Mouse (Mus musculus): ENCODE results near the gene Nf2. TPM values are rescaled to one million over a fixed set of nuclear protein-coding genes. Genes with fewer than 3 reads are reported as not detected.
A peak's percentile ranks its signal among the peaks of the same experiment; 100 is the strongest.

Nf2 gene
- polyA plus RNA-seq (2012; rRNA removed), result 50.8 and 56.1 TPM in 2 replicates

- DNase-seq, result peak; percentile 96
- no peaks in the 10 kb centered on the region for H3K27me3 ChIP-seq (ENCODE audit: control insufficient read depth, insufficient read depth, low read length)
- peak within 1 kb of the TSS; percentile 6; the same call in 1 of the 2 replicates for H3K27ac ChIP-seq (ENCODE audit: control insufficient read depth, insufficient read depth, low read length)
- WGBS, result under 1% methylated on average over 60 of the region's 60 CpGs
- H3K4me3 ChIP-seq (ENCODE audit: control insufficient read depth, insufficient read depth, low read length), result peak within 1 kb of the TSS; percentile 92
- TF ChIP-seq CTCF (IDR thresholded peaks at IDR 0.05; ENCODE audit: borderline replicate concordance, control insufficient read depth, extremely low read depth, insufficient read depth, low read length, poor library complexity) (no peak), POLR2A (IDR thresholded peaks at IDR 0.05; ENCODE audit: control insufficient read depth, extremely low read depth, insufficient read depth, low read length, poor library complexity) (peak; percentile 66; the same call in 1 of the 2 replicates)
- H3K4me1 ChIP-seq (replicated peaks; ENCODE audit: control insufficient read depth, insufficient read depth, low read length), result peaks cover 2% of the 10 kb centered on the region; the same call in 1 of the 2 replicates
- H3K36me3 ChIP-seq (ENCODE audit: control insufficient read depth, insufficient read depth, low read length), result no peaks in the 10 kb centered on the region
Observed at GRCm38 (mm10) chr11:4849258-4849943, at the start of gene Nf2. Nf2 (minus strand) TSS chr11:4849536.

GRCm38 (mm10) chr11:4894848-4895816, 45.8 kb upstream of the Nf2 start, which contains the start of gene Thoc5:
Thoc5 (plus strand) TSS chr11:4895320.
- peak within 1 kb of the TSS; percentile 65 for H3K27ac ChIP-seq (ENCODE audit: control insufficient read depth, insufficient read depth, low read length)
- no peak; the same call in 1 of the 2 replicates for TF ChIP-seq CTCF (IDR thresholded peaks at IDR 0.05; ENCODE audit: borderline replicate concordance, control insufficient read depth, extremely low read depth, insufficient read depth, low read length, poor library complexity)
- peak; percentile 68 for TF ChIP-seq POLR2A (IDR thresholded peaks at IDR 0.05; ENCODE audit: control insufficient read depth, extremely low read depth, insufficient read depth, low read length, poor library complexity)
- peaks cover 6% of the 10 kb centered on the region for H3K4me1 ChIP-seq (replicated peaks; ENCODE audit: control insufficient read depth, insufficient read depth, low read length)
- H3K36me3 ChIP-seq (ENCODE audit: control insufficient read depth, insufficient read depth, low read length), result peaks cover 4% of the 10 kb centered on the region; the same call in 1 of the 2 replicates
- peak within 1 kb of the TSS; percentile 62 for H3K4me3 ChIP-seq (ENCODE audit: control insufficient read depth, insufficient read depth, low read length)
- DNase-seq, result peak; percentile 79
- no peaks in the 10 kb centered on the region for H3K27me3 ChIP-seq (ENCODE audit: control insufficient read depth, insufficient read depth, low read length)
- 2% methylated on average over 52 of the region's 52 CpGs for WGBS

GRCm38 (mm10) chr11:4886987-4887386, 37.7 kb upstream of the Nf2 start:
- H3K27me3 ChIP-seq (ENCODE audit: control insufficient read depth, insufficient read depth, low read length), result no peaks in the 10 kb centered on the region
- 97% methylated on average over 3 of the region's 3 CpGs for WGBS
- TF ChIP-seq POLR2A (IDR thresholded peaks at IDR 0.05; ENCODE audit: control insufficient read depth, extremely low read depth, insufficient read depth, low read length, poor library complexity), result no peak

GRCm38 (mm10) chr11:4885385-4885903, 36.1 kb upstream of the Nf2 start:
- H3K27ac ChIP-seq (ENCODE audit: control insufficient read depth, insufficient read depth, low read length), result no peak overlapping the region
- no peaks in the 10 kb centered on the region for H3K27me3 ChIP-seq (ENCODE audit: control insufficient read depth, insufficient read depth, low read length)
- peak; percentile 70 for DNase-seq
- TF ChIP-seq POLR2A (IDR thresholded peaks at IDR 0.05; ENCODE audit: control insufficient read depth, extremely low read depth, insufficient read depth, low read length, poor library complexity) (no peak), CTCF (IDR thresholded peaks at IDR 0.05; ENCODE audit: borderline replicate concordance, control insufficient read depth, extremely low read depth, insufficient read depth, low read length, poor library complexity) (no peak; the same call in 1 of the 2 replicates)
- no peak overlapping the region for H3K4me3 ChIP-seq (ENCODE audit: control insufficient read depth, insufficient read depth, low read length)
- WGBS, result 65% methylated on average over 2 of the region's 2 CpGs
- peaks cover 5% of the 10 kb centered on the region for H3K36me3 ChIP-seq (ENCODE audit: control insufficient read depth, insufficient read depth, low read length)
- no peaks in the 10 kb centered on the region for H3K4me1 ChIP-seq (replicated peaks; ENCODE audit: control insufficient read depth, insufficient read depth, low read length)

More at GRCm38 (mm10) chr11:4886987-4887386, 37.7 kb upstream of the Nf2 start:
- no peak overlapping the region for H3K4me3 ChIP-seq (ENCODE audit: control insufficient read depth, insufficient read depth, low read length)
- H3K27ac ChIP-seq (ENCODE audit: control insufficient read depth, insufficient read depth, low read length), result no peak overlapping the region
- no peak for DNase-seq
- H3K4me1 ChIP-seq (replicated peaks; ENCODE audit: control insufficient read depth, insufficient read depth, low read length), result no peaks in the 10 kb centered on the region
- peaks cover 8% of the 10 kb centered on the region for H3K36me3 ChIP-seq (ENCODE audit: control insufficient read depth, insufficient read depth, low read length)

- Histone ChIP-seq H3K27ac (ENCODE audit: control insufficient read depth, insufficient read depth, low read length) (no peak overlapping the region), H3K36me3 (ENCODE audit: control insufficient read depth, insufficient read depth, low read length) (no peaks in the 10 kb centered on the region), H3K4me1 (replicated peaks; ENCODE audit: control insufficient read depth, insufficient read depth, low read length) (no peaks in the 10 kb centered on the region), H3K27me3 (ENCODE audit: control insufficient read depth, insufficient read depth, low read length) (no peaks in the 10 kb centered on the region), H3K4me3 (ENCODE audit: control insufficient read depth, insufficient read depth, low read length) (no peak overlapping the region)
- WGBS, result 94% methylated on average over 14 of the region's 14 CpGs
- peak; percentile 12 for DNase-seq
- TF ChIP-seq CTCF (IDR thresholded peaks at IDR 0.05; ENCODE audit: borderline replicate concordance, control insufficient read depth, extremely low read depth, insufficient read depth, low read length, poor library complexity) (0 out of 2 replicates have a peak, but pooled peaks have one; percentile 31), POLR2A (IDR thresholded peaks at IDR 0.05; ENCODE audit: control insufficient read depth, extremely low read depth, insufficient read depth, low read length, poor library complexity) (no peak)
Observed at GRCm38 (mm10) chr11:4882892-4883627, 33.7 kb upstream of the Nf2 start.

Measured in thymus, adult 2 months (tissue).